Mouse (Mus musculus) forebrain, embryonic 14.5 days (tissue): ENCODE measurements at regions not wholly inside any gene's neighbourhood (a gene's known extent, or its start where the extent isn't known, plus 50 kb on each side); places are given as distances from the start of the nearest gene placed in this dataset.
A peak's percentile ranks its signal among the peaks of the same experiment; 100 is the strongest.

ENCODE experiments used
- ATAC-seq: fragments of 200-750 bp; cut with Nextera tagmentation; 2 replicates; pipeline ENCODE4 v1.8.0; 2017; ENCODE audit warnings: mild to moderate bottlenecking, moderate library complexity
- DNase-seq: peaks from one replicate; pipeline ENCODE4 v3.0.0-alpha.2; 2015; ENCODE audit warnings: low spot score
- H3K27ac ChIP-seq: fragments of 300-500 bp; sonication (generic); 2 replicates; pipeline ENCODE4 v1.5.1; 2014; ENCODE audit warnings: low read depth, mild to moderate bottlenecking, control low read depth, low read length, moderate library complexity
- H3K27me3 ChIP-seq: fragments of 300-500 bp; sonication (generic); replicated peaks from 2 replicates; pipeline ENCODE4 v1.6.1; 2014; ENCODE audit warnings: low read length, control low read depth, mixed read lengths; ENCODE audit not compliant: control insufficient read depth, insufficient read depth
- H3K36me3 ChIP-seq: fragments of 300-500 bp; sonication (generic); 2 replicates; pipeline ENCODE4 v1.6.1; 2014; ENCODE audit warnings: low read length, control low read depth; ENCODE audit not compliant: control insufficient read depth, insufficient read depth
- H3K4me1 ChIP-seq: fragments of 300-500 bp; sonication (generic); 2 replicates; pipeline ENCODE4 v1.6.1; 2014; ENCODE audit warnings: antibody characterized with exemption, low read length, control low read depth; ENCODE audit not compliant: control insufficient read depth, insufficient read depth
- H3K4me2 ChIP-seq: fragments of 300-500 bp; sonication (generic); 2 replicates; pipeline ENCODE4 v1.6.1; 2014; ENCODE audit warnings: mild to moderate bottlenecking, control low read depth, low read length
- H3K4me3 ChIP-seq: fragments of 300-500 bp; sonication (generic); 2 replicates; pipeline ENCODE4 v1.5.1; 2014; ENCODE audit warnings: low read depth, low read length, control low read depth
- H3K9ac ChIP-seq: fragments of 300-500 bp; sonication (generic); 2 replicates; pipeline ENCODE4 v1.6.1; 2014; ENCODE audit warnings: mild to moderate bottlenecking, low read length, control low read depth, moderate library complexity
- H3K9me3 ChIP-seq: fragments of 300-500 bp; sonication (generic); replicated peaks from 2 replicates; pipeline ENCODE4 v1.6.1; 2016; ENCODE audit warnings: low read length, control low read depth, mixed read lengths; ENCODE audit not compliant: control insufficient read depth
- WGBS: fragments of 180-500 bp; shearing (Covaris S2); extraction: QIAGEN DNeasy Blood & Tissue Kit; methylation state at CpG from one replicate; pipeline ENCODE4 v1.1.7; 2014; 5-methylcytosine and 5-hydroxymethylcytosine counted together

DNA sequence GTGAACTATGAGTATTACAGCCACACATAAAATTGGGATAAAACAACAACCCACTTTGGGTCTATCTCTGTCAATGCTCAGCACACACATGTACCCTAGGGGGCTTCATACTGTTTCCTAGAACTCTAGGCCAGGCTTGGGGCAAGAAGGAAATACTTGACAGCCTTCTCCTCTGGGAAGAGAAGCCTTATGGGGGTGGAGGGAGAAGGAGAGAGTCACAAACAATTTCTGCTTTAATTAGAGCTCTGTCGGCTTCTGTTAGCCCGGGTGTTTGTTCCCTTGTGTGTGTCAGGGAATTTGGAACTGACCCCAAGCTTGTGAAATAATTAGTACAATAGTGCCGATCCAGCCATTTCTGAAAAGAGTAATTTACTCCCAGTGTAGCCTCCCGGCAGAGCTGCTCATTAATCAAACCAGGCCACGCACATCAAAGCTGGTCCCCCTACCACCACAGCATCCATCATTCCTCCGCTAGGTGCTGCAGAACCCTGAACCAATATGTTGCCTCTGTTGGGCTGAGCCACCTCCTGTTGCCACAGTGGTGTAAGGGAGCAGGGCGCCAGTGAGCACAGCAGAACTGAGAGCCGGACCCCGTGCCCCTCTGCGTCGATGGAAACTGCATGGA, 307.3 kb downstream of the Tmem114 start:
- Histone ChIP-seq H3K9ac (no peak overlapping the region), H3K9me3 (no peaks in the 10 kb centered on the region), H3K4me2 (no peak overlapping the region), H3K27ac (no peak overlapping the region), H3K4me1 (peaks cover 5% of the 10 kb centered on the region; the same call in 1 of the 2 replicates), H3K4me3 (no peak overlapping the region), H3K27me3 (no peaks in the 10 kb centered on the region), H3K36me3 (no peaks in the 10 kb centered on the region)
- WGBS, result 25% methylated on average over 11 of the region's 11 CpGs
- DNase-seq (peak; percentile 77), ATAC-seq (peak; percentile 83)

DNA sequence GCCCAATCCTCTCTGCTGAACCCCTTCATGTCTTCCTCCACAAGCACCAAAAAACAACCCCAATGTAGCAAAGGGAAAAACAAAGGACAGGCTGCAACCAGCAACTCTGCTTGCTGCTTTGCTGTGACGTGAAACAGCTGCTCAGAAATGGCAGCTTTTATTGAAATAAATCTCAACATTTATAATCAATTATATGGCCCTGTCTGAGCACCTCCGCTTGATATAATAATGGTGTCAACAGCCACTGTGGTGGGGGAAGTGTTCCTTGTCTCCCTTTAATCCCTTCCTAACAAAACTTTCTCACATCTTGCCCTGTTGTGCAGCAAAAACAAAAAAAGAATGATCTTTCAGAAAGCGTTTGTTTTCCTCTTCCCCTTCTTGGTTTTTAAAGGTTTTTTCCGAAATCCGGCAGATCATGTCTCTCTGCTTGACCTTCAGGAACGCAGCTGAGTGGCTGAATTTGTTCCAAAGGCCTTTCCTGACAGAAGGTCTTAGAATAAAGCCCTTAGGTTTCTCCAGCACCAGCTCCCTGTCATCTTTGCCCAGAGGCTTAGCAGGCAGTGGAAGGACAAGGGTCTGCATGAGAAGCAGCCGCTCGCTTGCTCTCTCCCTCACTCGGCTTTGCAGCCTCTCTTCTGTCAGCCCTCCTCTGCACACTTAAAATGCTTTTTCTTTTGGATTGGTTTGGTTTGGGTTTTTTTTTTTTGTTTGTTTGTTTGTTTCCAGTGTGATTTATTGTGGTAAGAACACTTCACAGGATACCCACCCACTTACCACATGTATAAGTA, 313.4 kb downstream of the Tmem114 start:
- Histone ChIP-seq H3K4me1 (no peaks in the 10 kb centered on the region), H3K4me2 (no peak overlapping the region), H3K9ac (no peak overlapping the region), H3K36me3 (no peaks in the 10 kb centered on the region), H3K27me3 (no peaks in the 10 kb centered on the region), H3K9me3 (no peaks in the 10 kb centered on the region), H3K27ac (no peak overlapping the region), H3K4me3 (no peak overlapping the region)
- ATAC-seq (no peak), DNase-seq (peak; percentile 17)
- 34% methylated on average over 9 of the region's 9 CpGs for WGBS

DNA sequence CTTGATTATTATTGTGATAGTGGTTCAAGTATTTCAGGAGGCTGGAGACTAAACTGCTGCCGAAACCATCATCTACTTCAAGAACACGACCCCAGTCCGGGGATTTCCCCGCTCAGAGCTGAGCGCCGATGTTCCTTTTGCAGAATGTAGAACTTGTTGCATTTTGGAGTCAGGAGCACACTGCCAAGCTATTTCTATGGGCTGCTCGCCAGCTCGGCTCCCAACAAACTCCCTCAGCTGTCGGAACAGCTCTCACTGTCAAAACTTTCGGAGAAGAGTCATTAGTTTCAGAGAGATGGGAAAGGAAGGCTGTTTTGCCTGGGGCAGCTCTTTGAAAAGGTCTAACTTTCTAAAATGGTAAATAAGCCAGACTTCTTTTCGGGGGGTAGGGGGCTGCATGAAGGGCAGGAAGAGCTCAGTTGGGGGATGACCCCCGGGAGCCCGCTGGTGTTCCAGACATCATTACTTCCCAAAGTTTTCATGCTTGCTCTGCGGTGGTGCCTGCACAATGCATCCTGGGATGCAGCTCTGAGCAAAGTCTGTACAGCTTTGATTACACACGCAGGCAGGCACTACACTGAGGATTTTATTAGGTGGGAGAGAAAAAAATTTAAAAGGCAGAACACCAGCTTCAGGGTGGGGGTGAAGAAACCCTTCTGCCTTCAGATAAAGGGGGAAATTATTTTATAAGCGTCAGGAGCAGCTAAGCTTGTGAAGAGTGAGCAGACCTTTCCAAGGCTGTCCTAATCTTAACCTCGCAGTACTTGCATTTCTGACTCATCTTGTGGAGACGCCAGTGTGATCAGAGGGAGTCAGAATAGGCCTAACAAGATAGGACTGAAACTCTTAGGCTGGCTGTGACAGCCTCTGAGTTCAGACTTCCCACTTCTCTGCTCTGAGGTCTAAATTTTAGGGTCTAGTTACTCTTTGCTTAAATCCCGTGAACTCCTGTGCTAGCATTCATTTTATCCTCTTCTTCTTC, 316.5 kb downstream of the Tmem114 start:
- Histone ChIP-seq H3K36me3 (no peaks in the 10 kb centered on the region), H3K4me3 (no peak overlapping the region), H3K4me2 (no peak overlapping the region), H3K27ac (no peak overlapping the region), H3K9ac (no peak overlapping the region), H3K4me1 (no peaks in the 10 kb centered on the region), H3K27me3 (no peaks in the 10 kb centered on the region), H3K9me3 (no peaks in the 10 kb centered on the region)
- WGBS, result 54% methylated on average over 19 of the region's 19 CpGs
- ATAC-seq (peak; percentile 60; the same call in 1 of the 2 replicates), DNase-seq (peak; percentile 78)

DNA sequence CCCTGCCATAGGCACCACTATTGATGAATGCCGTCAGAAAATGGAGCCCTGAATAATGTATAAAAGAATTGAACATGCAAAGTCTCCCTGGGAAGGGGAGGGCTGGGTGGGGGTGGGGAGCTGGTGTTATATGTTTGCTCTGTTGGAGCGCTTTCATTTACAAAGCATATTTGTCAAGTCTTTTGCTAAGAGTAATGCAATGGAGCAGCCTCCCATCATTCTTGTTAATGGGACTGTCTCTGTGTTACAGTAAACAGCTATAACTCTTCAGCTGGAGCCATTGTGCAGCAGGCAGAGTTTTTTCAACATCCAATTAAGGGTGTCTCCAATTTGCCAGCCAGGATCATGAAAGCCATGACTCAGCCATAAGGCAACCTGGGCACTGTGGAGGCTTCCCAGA, 345.9 kb downstream of the Tmem114 start:
- ATAC-seq, result no peak
- no peak for DNase-seq
- no peak overlapping the region for H3K4me2 ChIP-seq
- H3K27me3 ChIP-seq, result no peaks in the 10 kb centered on the region
- no peak overlapping the region for H3K27ac ChIP-seq
- H3K4me3 ChIP-seq, result no peak overlapping the region
- no peaks in the 10 kb centered on the region for H3K9me3 ChIP-seq
- no peak overlapping the region for H3K9ac ChIP-seq
- no peaks in the 10 kb centered on the region for H3K36me3 ChIP-seq
- 69% methylated on average over 2 of the region's 2 CpGs for WGBS
- no peaks in the 10 kb centered on the region for H3K4me1 ChIP-seq

DNA sequence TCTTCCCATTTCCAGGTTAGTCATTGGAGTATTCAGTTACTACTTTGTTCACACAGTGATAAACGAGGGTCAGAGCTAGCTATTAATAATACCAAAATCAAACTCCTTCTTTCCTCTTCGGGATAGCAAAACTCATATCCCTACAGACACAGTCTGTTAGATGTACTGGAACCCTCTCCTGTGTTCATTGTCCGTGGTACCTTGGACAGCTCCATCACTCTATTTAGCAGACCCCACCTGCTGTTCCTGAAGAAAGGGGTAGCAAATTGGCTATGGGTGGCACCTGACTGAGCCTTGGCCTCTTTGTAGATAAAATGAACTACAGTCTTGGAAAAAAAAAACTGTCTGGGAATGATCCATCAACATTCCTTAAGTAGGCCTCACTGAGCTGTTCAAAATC, 346.5 kb downstream of the Tmem114 start:
- WGBS, result 61% methylated on average over 3 of the region's 3 CpGs
- no peaks in the 10 kb centered on the region for H3K4me1 ChIP-seq
- H3K36me3 ChIP-seq, result no peaks in the 10 kb centered on the region
- no peak overlapping the region for H3K4me2 ChIP-seq
- no peak for ATAC-seq
- H3K9me3 ChIP-seq, result no peaks in the 10 kb centered on the region
- H3K27me3 ChIP-seq, result no peaks in the 10 kb centered on the region
- H3K4me3 ChIP-seq, result no peak overlapping the region
- no peak for DNase-seq
- H3K27ac ChIP-seq, result no peak overlapping the region
- no peak overlapping the region for H3K9ac ChIP-seq

DNA sequence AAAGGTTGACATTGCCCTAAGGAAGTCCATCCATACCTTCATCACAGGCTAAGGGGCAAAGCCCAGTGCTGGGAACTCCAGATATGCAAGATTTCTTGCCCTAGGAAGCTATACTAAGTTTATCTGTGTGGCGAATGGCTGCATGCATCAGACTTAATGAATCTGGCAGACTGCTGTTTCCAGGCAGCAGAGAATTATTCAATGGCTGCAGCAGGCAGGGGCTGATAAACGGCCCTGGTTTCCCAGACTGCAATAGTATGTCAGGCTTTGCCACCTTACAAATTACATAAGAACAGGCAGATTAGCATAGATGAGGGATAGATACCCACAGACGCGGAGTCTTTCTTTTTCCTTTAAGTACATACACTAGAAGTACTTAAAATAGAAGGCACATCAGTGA, 350.2 kb downstream of the Tmem114 start:
- ATAC-seq, result no peak
- WGBS, result 64% methylated on average over 4 of the region's 4 CpGs
- no peak overlapping the region for H3K9ac ChIP-seq
- H3K4me3 ChIP-seq, result no peak overlapping the region
- H3K27ac ChIP-seq, result no peak overlapping the region
- DNase-seq, result no peak
- H3K36me3 ChIP-seq, result no peaks in the 10 kb centered on the region
- no peaks in the 10 kb centered on the region for H3K4me1 ChIP-seq
- no peak overlapping the region for H3K4me2 ChIP-seq
- no peaks in the 10 kb centered on the region for H3K9me3 ChIP-seq
- H3K27me3 ChIP-seq, result no peaks in the 10 kb centered on the region

DNA sequence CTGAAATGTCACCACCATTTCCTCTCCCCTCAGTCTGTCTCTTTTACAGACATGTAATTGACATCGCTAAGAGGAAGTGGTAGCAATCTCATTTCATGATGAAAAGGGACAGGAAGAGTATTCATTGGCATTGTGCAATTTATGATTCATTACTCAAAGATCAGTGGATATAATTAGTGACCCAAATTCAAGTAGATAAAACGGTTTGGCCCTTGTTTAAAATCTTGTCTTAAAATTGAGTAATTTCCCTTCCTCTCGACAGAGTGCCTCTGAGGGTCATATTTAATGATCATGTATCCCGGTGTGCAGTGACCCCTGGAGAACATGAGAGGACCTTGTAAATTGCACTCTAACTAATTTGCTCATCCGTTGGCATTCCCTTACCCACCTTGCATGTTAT, 371.0 kb downstream of the Tmem114 start:
- ATAC-seq, result no peak
- H3K9ac ChIP-seq, result no peak overlapping the region
- no peak overlapping the region for H3K4me3 ChIP-seq
- no peaks in the 10 kb centered on the region for H3K4me1 ChIP-seq
- H3K27ac ChIP-seq, result no peak overlapping the region
- no peaks in the 10 kb centered on the region for H3K36me3 ChIP-seq
- H3K4me2 ChIP-seq, result no peak overlapping the region
- no peak for DNase-seq
- WGBS, result 65% methylated on average over 5 of the region's 5 CpGs
- no peaks in the 10 kb centered on the region for H3K9me3 ChIP-seq
- no peaks in the 10 kb centered on the region for H3K27me3 ChIP-seq

DNA sequence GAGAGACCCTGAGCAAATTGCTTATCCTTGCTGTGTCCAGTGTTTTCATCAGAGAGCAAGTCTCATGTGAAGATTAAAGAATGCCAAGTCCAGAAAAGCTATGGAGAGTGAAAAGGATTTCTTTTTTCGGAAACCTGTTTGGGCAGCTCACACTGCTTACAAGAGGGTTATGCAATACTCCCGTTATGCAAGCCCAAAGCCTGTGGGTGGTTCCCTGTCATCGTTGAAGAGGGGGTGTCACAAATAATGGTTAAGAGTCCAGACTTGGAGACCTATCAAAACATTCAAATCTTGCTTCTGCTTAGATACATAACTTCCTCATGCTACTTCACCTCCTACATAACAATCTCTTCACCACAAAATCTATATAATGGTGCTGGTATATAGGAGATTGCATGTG, 416.0 kb downstream of the Tmem114 start:
- 77% methylated on average over 3 of the region's 3 CpGs for WGBS
- H3K4me2 ChIP-seq, result no peak overlapping the region
- H3K4me3 ChIP-seq, result no peak overlapping the region
- no peaks in the 10 kb centered on the region for H3K36me3 ChIP-seq
- H3K9ac ChIP-seq, result no peak overlapping the region
- ATAC-seq (no peak), DNase-seq (no peak)
- H3K9me3 ChIP-seq, result no peaks in the 10 kb centered on the region
- H3K27ac ChIP-seq, result no peak overlapping the region
- H3K4me1 ChIP-seq, result no peaks in the 10 kb centered on the region
- H3K27me3 ChIP-seq, result no peaks in the 10 kb centered on the region
